Mouse (Mus musculus) forebrain, embryonic 14.5 days (tissue): ENCODE results near the gene Mfap5. TPM values are rescaled to one million over a fixed set of nuclear protein-coding genes. Genes with fewer than 3 reads are reported as not detected.
"Not testable (repeated sequence)": the region's sequence is repeated elsewhere in the genome, so short reads cannot be mapped to it uniquely, and the experiment has no call there.

Experiments used
- ATAC-seq: fragments of 200-750 bp; cut with Nextera tagmentation; 2 replicates; pipeline ENCODE4 v1.8.0; 2017; ENCODE audit warnings: mild to moderate bottlenecking, moderate library complexity
- DNase-seq: peaks from one replicate; pipeline ENCODE4 v3.0.0-alpha.2; 2015; ENCODE audit warnings: low spot score
- H3K27ac ChIP-seq: fragments of 300-500 bp; sonication (generic); 2 replicates; pipeline ENCODE4 v1.5.1; 2014; ENCODE audit warnings: low read depth, mild to moderate bottlenecking, control low read depth, low read length, moderate library complexity
- H3K27me3 ChIP-seq: fragments of 300-500 bp; sonication (generic); replicated peaks from 2 replicates; pipeline ENCODE4 v1.6.1; 2014; ENCODE audit warnings: low read length, control low read depth, mixed read lengths; ENCODE audit not compliant: control insufficient read depth, insufficient read depth
- H3K36me3 ChIP-seq: fragments of 300-500 bp; sonication (generic); 2 replicates; pipeline ENCODE4 v1.6.1; 2014; ENCODE audit warnings: low read length, control low read depth; ENCODE audit not compliant: control insufficient read depth, insufficient read depth
- H3K4me1 ChIP-seq: fragments of 300-500 bp; sonication (generic); 2 replicates; pipeline ENCODE4 v1.6.1; 2014; ENCODE audit warnings: antibody characterized with exemption, low read length, control low read depth; ENCODE audit not compliant: control insufficient read depth, insufficient read depth
- H3K4me2 ChIP-seq: fragments of 300-500 bp; sonication (generic); 2 replicates; pipeline ENCODE4 v1.6.1; 2014; ENCODE audit warnings: mild to moderate bottlenecking, control low read depth, low read length
- H3K4me3 ChIP-seq: fragments of 300-500 bp; sonication (generic); 2 replicates; pipeline ENCODE4 v1.5.1; 2014; ENCODE audit warnings: low read depth, low read length, control low read depth
- H3K9ac ChIP-seq: fragments of 300-500 bp; sonication (generic); 2 replicates; pipeline ENCODE4 v1.6.1; 2014; ENCODE audit warnings: mild to moderate bottlenecking, low read length, control low read depth, moderate library complexity
- H3K9me3 ChIP-seq: fragments of 300-500 bp; sonication (generic); replicated peaks from 2 replicates; pipeline ENCODE4 v1.6.1; 2016; ENCODE audit warnings: low read length, control low read depth, mixed read lengths; ENCODE audit not compliant: control insufficient read depth
- WGBS: fragments of 180-500 bp; shearing (Covaris S2); extraction: QIAGEN DNeasy Blood & Tissue Kit; methylation state at CpG from one replicate; pipeline ENCODE4 v1.1.7; 2014; 5-methylcytosine and 5-hydroxymethylcytosine counted together
- polyA plus RNA-seq: library from polyadenylated mRNA; unstranded; fragments of >200 nt; fragmentation: Nextera tagmentation; extraction: Ambion mirVana; gene quantifications from 2 replicates; pipeline ENCODE4 v1.2.1, GENCODE M21; 2014

The Mfap5 gene
- polyA plus RNA-seq, 1 experiment from 2014 or later, result 1.1 TPM

DNA sequence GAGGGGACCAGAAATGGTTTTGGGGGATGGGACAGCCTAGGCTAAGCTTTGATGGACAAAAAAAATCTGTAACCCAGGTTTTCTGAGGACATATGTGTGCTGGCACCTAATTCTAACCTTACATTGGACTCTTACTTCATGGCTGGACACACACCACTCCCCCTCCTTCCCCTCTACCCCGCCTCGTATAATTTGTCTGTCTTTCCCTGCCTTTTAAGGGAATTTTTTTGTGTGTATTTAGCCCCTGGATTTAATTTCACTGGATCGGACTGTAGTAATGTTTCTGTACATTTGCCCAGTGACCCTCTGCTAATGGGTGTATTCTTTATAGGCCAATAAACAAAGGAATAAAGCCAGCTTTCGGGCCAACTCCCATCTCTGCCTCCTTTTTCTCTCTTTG, 604 bp upstream of the Mfap5 start:
- no peaks in the 10 kb centered on the region for H3K9me3 ChIP-seq
- H3K4me3 ChIP-seq, result no peak overlapping the region
- DNase-seq, result no peak

GRCm38 (mm10) chr6:122508494-122508893, 2.8 kb downstream of the Mfap5 start:
- Histone ChIP-seq H3K27ac (no peak overlapping the region), H3K4me2 (no peak overlapping the region), H3K4me1 (no peaks in the 10 kb centered on the region), H3K4me3 (no peak overlapping the region), H3K9me3 (no peaks in the 10 kb centered on the region), H3K36me3 (no peaks in the 10 kb centered on the region), H3K9ac (no peak overlapping the region), H3K27me3 (no peaks in the 10 kb centered on the region)
- no peak for ATAC-seq
- DNase-seq, result no peak
- 90% methylated on average over 8 of the region's 8 CpGs for WGBS

More for the DNA sequence above, 604 bp upstream of the Mfap5 start:
- ATAC-seq, result no peak
- no peak overlapping the region for H3K9ac ChIP-seq
- no peak overlapping the region for H3K27ac ChIP-seq
- H3K36me3 ChIP-seq, result no peaks in the 10 kb centered on the region
- no peaks in the 10 kb centered on the region for H3K4me1 ChIP-seq
- WGBS, result 73% methylated on average over 4 of the region's 4 CpGs
- no peak overlapping the region for H3K4me2 ChIP-seq
- no peaks in the 10 kb centered on the region for H3K27me3 ChIP-seq

GRCm38 (mm10) chr6:122512914-122513878, 7.6 kb downstream of the Mfap5 start:
- Histone ChIP-seq H3K4me1 (no peaks in the 10 kb centered on the region), H3K36me3 (no peaks in the 10 kb centered on the region), H3K27me3 (no peaks in the 10 kb centered on the region), H3K4me2 (no peak overlapping the region), H3K9ac (no peak overlapping the region), H3K9me3 (no peaks in the 10 kb centered on the region), H3K27ac (no peak overlapping the region), H3K4me3 (no peak overlapping the region)
- WGBS, result 70% methylated on average over 11 of the region's 12 CpGs
- DNase-seq (no peak), ATAC-seq (no peak)

DNA sequence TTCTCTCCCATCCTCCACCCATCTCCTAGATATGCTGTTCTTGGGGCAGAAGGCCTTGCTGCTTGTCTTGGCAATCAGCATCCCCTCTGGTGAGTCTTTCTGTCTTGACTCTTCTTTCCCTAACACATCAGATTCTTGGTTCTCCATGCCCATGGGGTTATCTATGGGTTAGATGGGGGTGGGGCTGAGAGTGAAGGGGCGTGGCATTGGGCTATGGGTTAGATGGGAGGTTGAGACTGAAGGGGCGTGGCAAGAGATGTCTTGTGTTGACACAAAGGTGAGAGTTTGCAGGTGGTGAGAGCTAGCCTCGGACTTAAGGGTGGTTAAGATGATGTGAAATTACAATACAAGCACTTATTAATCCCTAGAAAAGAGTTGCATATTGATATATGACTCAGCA, 8.7 kb downstream of the Mfap5 start:
- H3K4me2 ChIP-seq, result no peak overlapping the region
- H3K27me3 ChIP-seq, result no peaks in the 10 kb centered on the region
- ATAC-seq (no peak), DNase-seq (no peak)
- no peak overlapping the region for H3K4me3 ChIP-seq
- no peaks in the 10 kb centered on the region for H3K9me3 ChIP-seq
- H3K9ac ChIP-seq, result no peak overlapping the region
- H3K27ac ChIP-seq, result no peak overlapping the region
- H3K4me1 ChIP-seq, result no peaks in the 10 kb centered on the region
- 87% methylated on average over 3 of the region's 3 CpGs for WGBS
- H3K36me3 ChIP-seq, result no peaks in the 10 kb centered on the region

- ATAC-seq, H3K4me2 ChIP-seq, H3K9me3 ChIP-seq, DNase-seq, H3K9ac ChIP-seq, H3K4me3 ChIP-seq, H3K4me1 ChIP-seq, H3K27me3 ChIP-seq, H3K36me3 ChIP-seq, H3K27ac ChIP-seq: not testable (repeated sequence)
- WGBS, result 90% methylated on average over 2 of the region's 2 CpGs
These were observed 10.1 kb downstream of the Mfap5 start for GRCm38 (mm10) chr6:122515762-122516161.

DNA sequence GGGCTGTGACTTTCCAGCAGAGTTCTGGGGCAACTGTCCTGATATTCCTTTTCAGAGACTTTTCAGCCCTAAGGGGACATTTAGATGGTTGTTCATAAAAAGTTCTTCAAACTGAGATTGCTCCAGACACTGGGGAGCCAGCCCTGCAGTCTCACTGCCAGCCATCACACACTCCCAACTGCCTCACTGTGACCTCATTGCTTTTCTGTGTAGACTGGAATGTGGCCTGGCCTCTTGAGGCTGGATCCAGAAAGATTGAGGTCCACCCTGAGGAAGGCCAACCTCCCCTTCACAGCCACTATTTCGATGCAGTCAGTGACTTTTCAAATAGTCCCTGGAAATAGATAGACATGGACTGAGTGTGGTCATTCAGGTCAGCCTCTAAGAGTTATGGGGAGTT, 12.0 kb downstream of the Mfap5 start:
- DNase-seq (no peak), ATAC-seq (no peak)
- Histone ChIP-seq H3K4me2 (no peak overlapping the region), H3K27ac (no peak overlapping the region), H3K27me3 (no peaks in the 10 kb centered on the region), H3K9ac (no peak overlapping the region), H3K4me3 (no peak overlapping the region), H3K4me1 (no peaks in the 10 kb centered on the region), H3K36me3 (no peaks in the 10 kb centered on the region), H3K9me3 (no peaks in the 10 kb centered on the region)
- WGBS, result 87% methylated on average over 1 of the region's 1 CpGs

DNA sequence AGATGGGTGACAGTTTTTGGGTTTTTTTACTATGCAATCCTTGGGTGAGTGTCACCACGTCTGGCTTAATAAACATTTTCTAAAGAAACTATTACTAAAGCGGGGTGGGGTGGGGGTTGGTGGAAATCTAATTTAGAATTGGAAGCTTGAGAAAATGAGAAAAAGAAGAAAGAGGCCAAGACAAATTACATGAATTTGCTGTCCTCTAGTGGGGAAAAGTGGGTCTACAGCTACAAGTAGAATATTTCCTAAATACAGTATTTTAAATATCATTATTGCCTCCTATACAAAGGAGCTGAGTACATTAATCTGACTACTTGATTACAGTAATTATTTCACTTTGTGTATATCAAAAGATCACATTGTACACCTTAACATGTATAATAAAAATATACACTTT, 13.7 kb downstream of the Mfap5 start:
- ATAC-seq (no peak; the same call in 1 of the 2 replicates), DNase-seq (peak; percentile 73)
- Histone ChIP-seq H3K4me3 (no peak overlapping the region), H3K27ac (no peak overlapping the region), H3K27me3 (no peaks in the 10 kb centered on the region), H3K9me3 (no peaks in the 10 kb centered on the region), H3K9ac (no peak overlapping the region), H3K4me2 (no peak overlapping the region), H3K36me3 (no peaks in the 10 kb centered on the region), H3K4me1 (no peaks in the 10 kb centered on the region)
- WGBS, result 38% methylated on average over 2 of the region's 2 CpGs

- Histone ChIP-seq H3K9me3 (no peaks in the 10 kb centered on the region), H3K36me3 (no peaks in the 10 kb centered on the region), H3K27me3 (no peaks in the 10 kb centered on the region), H3K4me3 (no peak overlapping the region), H3K9ac (0 out of 2 replicates have a peak overlapping the region, but pooled peaks have one; percentile 29), H3K4me1 (no peaks in the 10 kb centered on the region), H3K27ac (no peak overlapping the region), H3K4me2 (no peak overlapping the region)
- WGBS, result 73% methylated on average over 9 of the region's 9 CpGs
- DNase-seq (peak; percentile 79), ATAC-seq (peak; percentile 84)
These were observed 16.9 kb downstream of the Mfap5 start for GRCm38 (mm10) chr6:122522595-122522994.

DNA sequence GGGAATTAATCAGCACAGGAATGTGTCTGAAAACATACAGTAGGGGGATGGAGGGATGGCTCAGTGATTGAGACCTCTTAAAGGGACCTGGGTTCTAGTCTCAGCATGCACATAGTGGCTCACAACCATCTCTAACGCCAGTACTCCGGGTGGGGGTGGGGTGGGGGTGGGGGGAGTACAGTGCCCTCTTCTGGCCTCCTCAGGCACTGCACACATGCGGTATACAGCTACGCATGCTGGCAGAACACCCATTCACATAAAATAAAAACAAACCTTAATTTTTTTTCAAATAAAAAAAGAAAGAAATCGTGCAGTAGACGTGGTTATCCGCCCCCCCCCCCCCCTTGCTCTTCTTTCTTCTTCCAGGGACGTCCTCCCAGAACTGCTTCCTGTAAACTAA, 17.6 kb downstream of the Mfap5 start:
- no peaks in the 10 kb centered on the region for H3K9me3 ChIP-seq
- H3K27me3 ChIP-seq, result no peaks in the 10 kb centered on the region
- 90% methylated on average over 8 of the region's 8 CpGs for WGBS
- no peak for ATAC-seq
- H3K4me2 ChIP-seq, result no peak overlapping the region
- no peaks in the 10 kb centered on the region for H3K36me3 ChIP-seq
- DNase-seq, result no peak
- no peaks in the 10 kb centered on the region for H3K4me1 ChIP-seq
- H3K27ac ChIP-seq, result no peak overlapping the region
- H3K9ac ChIP-seq, result no peak overlapping the region
- H3K4me3 ChIP-seq, result no peak overlapping the region
